Mouse (Mus musculus) intestine, postnatal 0 days (tissue): ENCODE results near the gene Patz1. TPM values are rescaled to one million over a fixed set of nuclear protein-coding genes. Genes with fewer than 3 reads are reported as not detected.
A peak's percentile ranks its signal among the peaks of the same experiment; 100 is the strongest.

Source experiments
- ATAC-seq: fragments of 200-750 bp; cut with Nextera tagmentation; 2 replicates; pipeline ENCODE4 v1.8.0; 2017; ENCODE audit warnings: mild to moderate bottlenecking, moderate TSS enrichment, moderate library complexity
- H3K27ac ChIP-seq: fragments of 300-500 bp; sonication (generic); 2 replicates; pipeline ENCODE4 v1.5.1; 2014; ENCODE audit warnings: mild to moderate bottlenecking, low read depth, low read length, moderate library complexity
- H3K27me3 ChIP-seq: fragments of 300-500 bp; sonication (generic); replicated peaks from 2 replicates; pipeline ENCODE4 v1.6.1; 2014; ENCODE audit warnings: low read length, mixed read lengths; ENCODE audit not compliant: control insufficient read depth, insufficient read depth
- H3K36me3 ChIP-seq: fragments of 300-500 bp; sonication (generic); 2 replicates; pipeline ENCODE4 v1.6.1; 2014; ENCODE audit warnings: mild to moderate bottlenecking, moderate library complexity; ENCODE audit not compliant: control insufficient read depth, insufficient read depth
- H3K4me1 ChIP-seq: fragments of 300-500 bp; sonication (generic); replicated peaks from 2 replicates; pipeline ENCODE4 v1.6.1; 2014; ENCODE audit warnings: antibody characterized with exemption, low read length, mixed read lengths; ENCODE audit not compliant: control insufficient read depth, insufficient read depth
- H3K4me2 ChIP-seq: fragments of 300-500 bp; sonication (generic); replicated peaks from 2 replicates; pipeline ENCODE4 v1.6.1; 2014; ENCODE audit warnings: low read depth, mild to moderate bottlenecking, moderate library complexity
- H3K4me3 ChIP-seq: fragments of 300-500 bp; sonication (generic); 2 replicates; pipeline ENCODE4 v1.5.1; 2014; ENCODE audit warnings: low read depth, low read length
- H3K9ac ChIP-seq: fragments of 300-500 bp; sonication (generic); 2 replicates; pipeline ENCODE4 v1.6.1; 2014; ENCODE audit warnings: mild to moderate bottlenecking, low read depth, low read length
- H3K9me3 ChIP-seq: fragments of 300-500 bp; sonication (generic); 2 replicates; pipeline ENCODE4 v1.6.1; 2016; ENCODE audit warnings: mixed run types; ENCODE audit not compliant: control insufficient read depth
- CTCF ChIP-seq: sonication (generic); IDR thresholded peaks from 2 replicates; pipeline ENCODE4 v1.5.1; 2016; ENCODE audit warnings: low read depth, mild to moderate bottlenecking, control low read depth, antibody characterized with exemption, moderate library complexity
- WGBS: fragments of 180-500 bp; shearing (Covaris S2); extraction: QIAGEN DNeasy Blood & Tissue Kit; methylation state at CpG from one replicate; pipeline ENCODE4 v1.1.7; 2014; 5-methylcytosine and 5-hydroxymethylcytosine counted together
- polyA plus RNA-seq: library from polyadenylated mRNA; unstranded; fragments of >200 nt; fragmentation: Nextera tagmentation; extraction: Ambion mirVana; gene quantifications from 2 replicates; pipeline ENCODE4 v1.2.1, GENCODE M21; 2015

The Patz1 gene
- polyA plus RNA-seq, 1 experiment from 2014 or later: 10.7 TPM

GRCm38 (mm10) chr11:3346351-3346750 is 57.7 kb downstream of the Patz1 start:
- no peak for ATAC-seq
- Histone ChIP-seq H3K4me2 (no peak overlapping the region), H3K27me3 (no peaks in the 10 kb centered on the region), H3K4me1 (peaks cover 6% of the 10 kb centered on the region; the same call in 1 of the 2 replicates), H3K9me3 (no peaks in the 10 kb centered on the region), H3K9ac (no peak overlapping the region), H3K36me3 (peaks cover 77% of the 10 kb centered on the region), H3K4me3 (no peak overlapping the region), H3K27ac (no peak overlapping the region)
- WGBS: 86% methylated on average over 7 of the region's 7 CpGs
- no peak for TF ChIP-seq CTCF

- peak; percentile 46; the same call in 1 of the 2 replicates for ATAC-seq
- Histone ChIP-seq H3K4me1 (peaks cover 6% of the 10 kb centered on the region; the same call in 1 of the 2 replicates), H3K27me3 (no peaks in the 10 kb centered on the region), H3K9me3 (no peaks in the 10 kb centered on the region), H3K9ac (no peak overlapping the region), H3K27ac (no peak overlapping the region), H3K36me3 (peaks cover 83% of the 10 kb centered on the region), H3K4me2 (no peak overlapping the region), H3K4me3 (no peak overlapping the region)
- WGBS: 65% methylated on average over 12 of the region's 12 CpGs
- TF ChIP-seq CTCF: peak; percentile 92
Observed at GRCm38 (mm10) chr11:3347091-3347834, 58.6 kb downstream of the Patz1 start.

- Histone ChIP-seq H3K4me2 (no peak overlapping the region), H3K4me3 (no peak overlapping the region), H3K9me3 (no peaks in the 10 kb centered on the region), H3K27ac (no peak overlapping the region), H3K4me1 (peaks cover 6% of the 10 kb centered on the region; the same call in 1 of the 2 replicates), H3K9ac (no peak overlapping the region), H3K36me3 (peaks cover 83% of the 10 kb centered on the region), H3K27me3 (no peaks in the 10 kb centered on the region)
- ATAC-seq: no peak
- TF ChIP-seq CTCF: no peak
Observed at GRCm38 (mm10) chr11:3347835-3348195, 59.1 kb downstream of the Patz1 start.

- Histone ChIP-seq H3K4me3 (no peak overlapping the region), H3K9me3 (no peaks in the 10 kb centered on the region), H3K36me3 (peaks cover 82% of the 10 kb centered on the region), H3K9ac (no peak overlapping the region), H3K27me3 (no peaks in the 10 kb centered on the region), H3K27ac (no peak overlapping the region; the same call in 1 of the 2 replicates), H3K4me1 (peaks cover 6% of the 10 kb centered on the region; the same call in 1 of the 2 replicates), H3K4me2 (no peak overlapping the region)
- WGBS: 34% methylated on average over 6 of the region's 6 CpGs
- ATAC-seq: no peak
- no peak for TF ChIP-seq CTCF
Observed at GRCm38 (mm10) chr11:3348576-3349342, 60.1 kb downstream of the Patz1 start.

GRCm38 (mm10) chr11:3349343-3349695 is 60.6 kb downstream of the Patz1 start:
- Histone ChIP-seq H3K36me3 (peaks cover 81% of the 10 kb centered on the region), H3K27me3 (no peaks in the 10 kb centered on the region), H3K4me1 (peaks cover 6% of the 10 kb centered on the region; the same call in 1 of the 2 replicates), H3K9me3 (no peaks in the 10 kb centered on the region), H3K27ac (no peak overlapping the region), H3K4me2 (no peak overlapping the region), H3K4me3 (no peak overlapping the region), H3K9ac (no peak overlapping the region)
- no peak for ATAC-seq
- WGBS: 78% methylated on average over 4 of the region's 4 CpGs
- TF ChIP-seq CTCF: no peak

- no peaks in the 10 kb centered on the region for H3K27me3 ChIP-seq
- H3K36me3 ChIP-seq: peaks cover 78% of the 10 kb centered on the region
- WGBS: 91% methylated on average over 9 of the region's 9 CpGs
- ATAC-seq: no peak
- H3K9me3 ChIP-seq: no peaks in the 10 kb centered on the region
- H3K27ac ChIP-seq: no peak overlapping the region
- peaks cover 6% of the 10 kb centered on the region; the same call in 1 of the 2 replicates for H3K4me1 ChIP-seq
- H3K4me3 ChIP-seq: no peak overlapping the region
- no peak for TF ChIP-seq CTCF
- H3K4me2 ChIP-seq: no peak overlapping the region
- no peak overlapping the region for H3K9ac ChIP-seq
Observed at GRCm38 (mm10) chr11:3352131-3352530, 63.5 kb downstream of the Patz1 start.
